Mouse (Mus musculus) heart, postnatal 14 days (tissue): ENCODE measurements around the gene Mageb1. TPM values are rescaled to one million over a fixed set of nuclear protein-coding genes. Genes with fewer than 3 reads are reported as not detected.
"Not testable (repeated sequence)": the region's sequence is repeated elsewhere in the genome, so short reads cannot be mapped to it uniquely, and the experiment has no call there.

ENCODE experiments used
- DNase-seq, 2 experiments: peaks; one replicate each; pipeline ENCODE4 v3.0.0; 2021 to 2022
- intact Hi-C: fragments of 180-260 bp; cut with DNase I; formaldehyde crosslinking; loops from one replicate; pipeline ENCODE4 v1.15.1; 2025
- long read RNA-seq, 2 experiments: library from polyadenylated mRNA; stranded (forward); transcript quantifications; one replicate each; pipeline ENCODE4 v2.0.0; 2021
- total RNA-seq, 2 experiments: library from RNA; stranded (reverse); gene quantifications; 2 replicates each; pipeline ENCODE4 v1.2.3; 2021

Gene Mageb1
- total RNA-seq: not detected
- long read RNA-seq, experiment 1: 0 reads
- long read RNA-seq, experiment 2: 0 reads

- intact Hi-C loops, DNase-seq: not testable (repeated sequence)
Measured at GRCm38 (mm10) chrX:92016233-92016632, at the start of gene Mageb1. Gene Mageb1 (minus strand): TSS chrX:92016333.

Other genes starting within 250 kb of the Mageb1 start
- gene Mageb5, start 233.3 kb downstream of the Mageb1 start, total RNA-seq: not detected